Mouse (Mus musculus) stomach, embryonic 14.5 days (tissue): Measurements from ENCODE around the gene Tnip3. TPM values are rescaled to one million over a fixed set of nuclear protein-coding genes. Genes with fewer than 3 reads are reported as not detected.

Source experiments
- ATAC-seq: fragments of 200-750 bp; cut with Nextera tagmentation; 2 replicates; pipeline ENCODE4 v1.8.0; 2017; ENCODE audit warnings: low read depth, moderate TSS enrichment; ENCODE audit not compliant: insufficient number of reproducible peaks, insufficient read depth, low FRiP score
- H3K27ac ChIP-seq: fragments of 300-500 bp; sonication (generic); 2 replicates; pipeline ENCODE4 v1.5.1; 2014; ENCODE audit warnings: mild to moderate bottlenecking, low read length, moderate library complexity, mixed read lengths
- H3K27me3 ChIP-seq: fragments of 300-500 bp; sonication (generic); 2 replicates; pipeline ENCODE4 v1.6.1; 2014; ENCODE audit warnings: low read length, control low read depth, mixed read lengths; ENCODE audit not compliant: control insufficient read depth, insufficient read depth
- H3K36me3 ChIP-seq: fragments of 300-500 bp; sonication (generic); 2 replicates; pipeline ENCODE4 v1.6.1; 2014; ENCODE audit warnings: mild to moderate bottlenecking, control low read depth, low read length, moderate library complexity, mixed read lengths; ENCODE audit not compliant: control insufficient read depth, insufficient read depth
- H3K4me1 ChIP-seq: fragments of 300-500 bp; sonication (generic); 2 replicates; pipeline ENCODE4 v1.6.1; 2014; ENCODE audit warnings: low read length, control low read depth, mixed read lengths; ENCODE audit not compliant: control insufficient read depth, insufficient read depth
- H3K4me2 ChIP-seq: fragments of 300-500 bp; sonication (generic); replicated peaks from 2 replicates; pipeline ENCODE4 v1.6.1; 2014; ENCODE audit warnings: low read depth, low read length, control low read depth
- H3K4me3 ChIP-seq: fragments of 300-500 bp; sonication (generic); 2 replicates; pipeline ENCODE4 v1.5.1; 2014; ENCODE audit warnings: low read depth, low read length, control low read depth
- H3K9ac ChIP-seq: fragments of 300-500 bp; sonication (generic); replicated peaks from 2 replicates; pipeline ENCODE4 v1.6.1; 2014; ENCODE audit warnings: low read depth, mild to moderate bottlenecking, control low read depth, low read length, moderate library complexity, mixed read lengths
- H3K9me3 ChIP-seq: fragments of 300-500 bp; sonication (generic); 2 replicates; pipeline ENCODE4 v1.6.1; 2016; ENCODE audit warnings: low read depth, low read length, control low read depth; ENCODE audit not compliant: control insufficient read depth
- WGBS: fragments of 180-500 bp; shearing (Covaris S2); extraction: QIAGEN DNeasy Blood & Tissue Kit; methylation state at CpG from one replicate; pipeline ENCODE4 v1.1.7; 2014; 5-methylcytosine and 5-hydroxymethylcytosine counted together
- polyA plus RNA-seq: library from polyadenylated mRNA; unstranded; fragments of >200 nt; fragmentation: Nextera tagmentation; extraction: Ambion mirVana; gene quantifications from 2 replicates; pipeline ENCODE4 v1.2.1, GENCODE M21; 2014

Tnip3 gene
- polyA plus RNA-seq, 1 experiment from 2014 or later, result not detected

DNA sequence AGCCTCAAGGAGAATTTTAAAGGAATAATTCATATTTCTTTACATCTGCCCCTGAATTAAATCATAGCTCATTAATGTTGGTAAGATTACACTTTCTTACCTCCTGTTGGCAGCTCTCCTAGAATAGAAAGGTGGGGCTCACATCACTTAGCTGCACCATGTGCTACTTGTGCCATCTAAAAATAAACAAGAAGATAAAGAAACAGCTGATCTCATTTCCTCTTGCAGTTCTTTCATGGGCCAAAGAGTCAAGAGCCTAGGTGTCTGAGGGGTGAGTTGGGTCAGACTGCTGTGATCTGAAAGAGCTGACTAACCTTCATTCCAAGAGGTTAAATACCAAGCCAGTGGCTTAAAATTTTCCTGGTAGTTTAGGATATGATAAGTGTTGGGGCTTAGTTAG, 86.7 kb downstream of the Tnip3 start:
- H3K4me2 ChIP-seq, result no peak overlapping the region
- no peak overlapping the region for H3K9ac ChIP-seq
- H3K9me3 ChIP-seq, result no peaks in the 10 kb centered on the region
- H3K4me3 ChIP-seq, result no peak overlapping the region
- ATAC-seq, result no peak
- no peak overlapping the region for H3K27ac ChIP-seq
- no peaks in the 10 kb centered on the region for H3K36me3 ChIP-seq
- no peaks in the 10 kb centered on the region for H3K4me1 ChIP-seq
- H3K27me3 ChIP-seq, result no peaks in the 10 kb centered on the region

DNA sequence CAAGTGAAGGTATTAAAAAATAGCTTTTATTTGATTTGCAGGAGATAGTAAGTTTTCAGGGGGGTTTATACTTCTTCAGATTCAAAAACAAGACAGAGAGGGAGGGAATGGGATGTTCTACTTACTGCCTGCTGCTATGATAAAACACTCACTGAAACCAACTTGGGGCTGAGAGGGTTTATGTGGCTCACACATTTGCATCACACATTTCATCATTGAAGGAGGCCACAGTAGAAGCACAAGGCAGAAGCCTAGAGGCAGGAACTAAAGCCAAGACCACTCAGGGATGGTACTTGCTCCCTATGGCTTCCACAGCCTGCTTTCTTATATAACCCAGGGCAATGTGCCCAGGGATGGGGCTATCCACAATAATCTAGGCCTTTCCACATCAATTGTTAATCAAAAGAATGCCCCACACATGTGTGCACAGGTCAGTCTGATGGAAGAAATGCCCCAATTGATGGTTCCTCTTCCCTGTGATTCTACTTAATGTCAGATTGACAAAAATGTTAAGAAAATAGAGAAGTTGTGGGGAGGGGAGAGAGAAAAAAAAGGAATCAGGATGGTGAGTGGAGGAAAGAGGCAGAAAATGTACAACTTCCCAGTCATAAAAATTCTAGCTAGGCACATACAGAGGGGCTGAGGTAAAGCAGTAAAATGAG, 88.9 kb downstream of the Tnip3 start:
- Histone ChIP-seq H3K27me3 (no peaks in the 10 kb centered on the region), H3K36me3 (no peaks in the 10 kb centered on the region), H3K9me3 (no peaks in the 10 kb centered on the region), H3K9ac (no peak overlapping the region), H3K27ac (no peak overlapping the region), H3K4me2 (no peak overlapping the region), H3K4me1 (no peaks in the 10 kb centered on the region), H3K4me3 (no peak overlapping the region)
- ATAC-seq, result no peak

DNA sequence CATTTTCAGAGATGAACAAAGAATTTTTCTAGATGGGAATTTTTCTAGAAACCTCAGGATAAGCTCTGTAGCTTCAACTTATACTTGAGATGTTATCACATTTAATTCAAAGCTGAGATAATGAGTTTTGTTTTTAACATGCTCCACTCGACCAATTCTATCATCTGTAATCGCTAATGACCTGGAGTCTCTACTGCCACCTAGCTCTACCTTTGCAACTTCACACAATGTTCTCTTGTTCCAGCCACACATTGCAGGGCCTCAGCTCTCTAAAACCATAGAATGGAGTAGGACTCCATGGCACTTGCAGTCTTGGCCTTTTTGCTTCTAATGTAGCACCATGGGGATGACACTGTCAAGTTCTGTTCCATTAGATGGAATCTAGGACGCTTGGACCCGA, 90.5 kb downstream of the Tnip3 start:
- 58% methylated on average over 4 of the region's 4 CpGs for WGBS
- Histone ChIP-seq H3K27me3 (no peaks in the 10 kb centered on the region), H3K36me3 (no peaks in the 10 kb centered on the region), H3K4me1 (no peaks in the 10 kb centered on the region), H3K9me3 (no peaks in the 10 kb centered on the region), H3K4me2 (no peak overlapping the region), H3K9ac (no peak overlapping the region), H3K27ac (no peak overlapping the region), H3K4me3 (no peak overlapping the region)
- ATAC-seq, result no peak

DNA sequence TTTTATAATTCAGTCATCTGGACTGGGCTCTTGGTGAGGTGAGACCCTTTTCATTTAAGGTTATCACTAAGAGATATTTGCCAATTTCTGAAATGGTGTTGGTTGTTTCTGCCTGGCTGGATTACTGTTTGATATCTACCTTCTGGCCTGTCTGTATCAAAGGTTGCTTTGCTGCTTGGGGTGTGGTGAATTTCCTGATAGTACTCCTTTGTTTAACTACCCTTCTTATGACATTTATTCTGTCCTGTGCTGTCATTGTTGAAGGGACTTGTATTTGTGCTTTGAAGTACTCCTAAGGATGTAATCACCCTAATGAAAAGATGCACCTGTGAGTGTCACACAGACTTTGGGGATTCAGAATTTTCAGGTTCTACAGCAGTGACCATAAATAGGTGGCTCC, 96.1 kb downstream of the Tnip3 start:
- no peaks in the 10 kb centered on the region for H3K4me1 ChIP-seq
- H3K27me3 ChIP-seq, result no peaks in the 10 kb centered on the region
- no peak overlapping the region for H3K9ac ChIP-seq
- no peak overlapping the region for H3K4me3 ChIP-seq
- no peak overlapping the region for H3K4me2 ChIP-seq
- no peak for ATAC-seq
- H3K36me3 ChIP-seq, result no peaks in the 10 kb centered on the region
- no peak overlapping the region for H3K27ac ChIP-seq
- no peaks in the 10 kb centered on the region for H3K9me3 ChIP-seq

DNA sequence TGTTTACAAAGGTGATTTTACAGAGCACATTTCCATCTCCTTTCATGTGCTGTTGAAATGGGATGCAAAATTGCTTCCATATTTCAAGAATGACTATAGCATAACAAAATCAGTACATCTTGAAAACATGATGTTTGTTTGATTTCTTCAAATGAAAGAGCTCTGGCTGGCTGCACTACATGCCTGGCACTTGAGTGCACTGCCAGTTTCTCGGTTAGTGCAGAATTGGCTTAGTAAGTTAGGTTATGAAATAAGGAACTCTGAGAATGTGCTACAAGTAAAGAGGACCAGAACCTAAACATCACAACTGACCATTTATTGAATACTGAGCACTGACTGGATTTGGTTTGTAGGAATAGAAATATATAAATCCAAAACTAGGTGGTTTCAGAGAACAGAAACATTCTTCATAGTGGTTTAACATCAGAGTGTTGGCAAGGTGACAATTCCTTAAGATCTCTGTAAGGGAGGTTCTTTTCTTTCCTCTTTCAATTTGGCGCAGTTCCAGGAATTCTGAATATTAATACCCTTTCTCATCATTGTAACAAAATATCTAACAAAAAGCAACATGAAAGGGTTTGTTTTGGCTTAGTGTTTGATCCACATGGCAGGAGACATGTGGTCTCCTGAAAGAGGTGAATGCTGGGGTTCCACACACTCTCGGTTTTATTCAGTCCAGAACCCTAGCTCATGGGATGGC, 98.1 kb downstream of the Tnip3 start:
- Histone ChIP-seq H3K27ac (no peak overlapping the region), H3K9ac (no peak overlapping the region), H3K27me3 (no peaks in the 10 kb centered on the region), H3K4me2 (no peak overlapping the region), H3K36me3 (no peaks in the 10 kb centered on the region), H3K4me3 (no peak overlapping the region), H3K4me1 (no peaks in the 10 kb centered on the region), H3K9me3 (no peaks in the 10 kb centered on the region)
- no peak for ATAC-seq
- WGBS, result 74% methylated on average over 3 of the region's 3 CpGs

DNA sequence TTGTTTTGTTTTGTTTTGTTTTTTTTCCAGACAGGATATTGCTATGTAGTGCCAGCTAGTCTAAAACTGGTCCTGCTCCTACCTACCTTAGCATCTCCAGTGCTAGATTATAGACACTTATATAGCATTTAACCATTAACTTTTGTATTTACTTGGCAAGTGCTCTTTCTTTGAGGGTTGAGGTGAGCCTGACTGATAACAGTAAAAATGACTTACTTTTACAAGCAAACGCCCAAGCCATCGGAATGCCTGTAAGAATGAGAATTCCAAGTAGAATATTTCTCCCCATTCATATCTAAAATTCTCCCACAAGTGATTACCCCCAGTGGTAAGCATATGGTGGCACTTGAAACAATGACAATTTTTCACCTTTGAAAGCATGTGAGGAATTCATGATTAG, 105.5 kb downstream of the Tnip3 start:
- 68% methylated on average over 2 of the region's 2 CpGs for WGBS
- Histone ChIP-seq H3K4me1 (no peaks in the 10 kb centered on the region), H3K27me3 (no peaks in the 10 kb centered on the region), H3K4me2 (no peak overlapping the region), H3K36me3 (no peaks in the 10 kb centered on the region), H3K9me3 (no peaks in the 10 kb centered on the region), H3K27ac (no peak overlapping the region), H3K9ac (no peak overlapping the region), H3K4me3 (no peak overlapping the region)
- no peak for ATAC-seq

DNA sequence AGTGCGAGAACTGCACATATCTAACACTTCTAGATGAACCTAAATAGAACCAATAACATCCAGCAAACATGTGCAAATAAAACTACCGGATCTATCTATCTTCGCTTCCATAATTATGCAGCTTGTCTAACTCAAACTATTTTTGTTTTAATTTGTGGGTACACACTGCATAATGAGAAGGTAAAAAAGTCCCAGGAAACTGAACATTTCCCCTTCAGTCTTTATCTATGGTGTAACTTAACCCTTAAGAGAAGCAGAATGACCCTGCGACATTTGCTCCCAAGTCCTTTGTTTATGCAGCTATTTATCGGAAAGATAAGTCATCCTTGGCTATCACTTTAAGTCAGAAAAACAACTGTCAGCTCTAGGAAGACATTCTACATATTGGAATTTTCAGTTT, 107.1 kb downstream of the Tnip3 start:
- H3K4me2 ChIP-seq, result no peak overlapping the region
- H3K4me3 ChIP-seq, result no peak overlapping the region
- H3K9ac ChIP-seq, result no peak overlapping the region
- 53% methylated on average over 5 of the region's 5 CpGs for WGBS
- no peaks in the 10 kb centered on the region for H3K27me3 ChIP-seq
- no peaks in the 10 kb centered on the region for H3K9me3 ChIP-seq
- H3K36me3 ChIP-seq, result no peaks in the 10 kb centered on the region
- ATAC-seq, result no peak
- no peak overlapping the region for H3K27ac ChIP-seq
- H3K4me1 ChIP-seq, result no peaks in the 10 kb centered on the region

DNA sequence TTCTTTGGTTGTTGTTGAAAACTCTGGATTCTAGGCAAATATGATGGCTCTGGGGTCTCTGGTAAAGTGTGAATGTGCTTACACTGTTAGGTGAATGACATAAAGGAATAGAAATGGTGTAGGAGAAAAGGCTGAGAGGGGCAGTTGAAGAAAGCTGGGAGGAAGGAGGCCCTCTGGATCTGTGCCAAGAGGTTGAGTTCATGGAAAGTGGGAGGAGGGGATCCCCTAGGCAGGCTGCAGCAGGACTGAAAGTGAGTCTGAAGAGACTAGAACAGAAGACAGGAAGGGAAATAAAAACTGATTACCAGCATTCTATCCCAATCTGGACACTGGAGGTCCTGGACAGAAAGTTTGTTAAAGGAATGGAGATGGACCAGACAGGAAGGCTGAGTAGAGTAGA, 117.3 kb downstream of the Tnip3 start:
- Histone ChIP-seq H3K9ac (no peak overlapping the region), H3K4me3 (no peak overlapping the region), H3K27ac (no peak overlapping the region), H3K4me2 (no peak overlapping the region), H3K27me3 (no peaks in the 10 kb centered on the region), H3K9me3 (no peaks in the 10 kb centered on the region), H3K36me3 (no peaks in the 10 kb centered on the region), H3K4me1 (no peaks in the 10 kb centered on the region)
- ATAC-seq, result no peak

DNA sequence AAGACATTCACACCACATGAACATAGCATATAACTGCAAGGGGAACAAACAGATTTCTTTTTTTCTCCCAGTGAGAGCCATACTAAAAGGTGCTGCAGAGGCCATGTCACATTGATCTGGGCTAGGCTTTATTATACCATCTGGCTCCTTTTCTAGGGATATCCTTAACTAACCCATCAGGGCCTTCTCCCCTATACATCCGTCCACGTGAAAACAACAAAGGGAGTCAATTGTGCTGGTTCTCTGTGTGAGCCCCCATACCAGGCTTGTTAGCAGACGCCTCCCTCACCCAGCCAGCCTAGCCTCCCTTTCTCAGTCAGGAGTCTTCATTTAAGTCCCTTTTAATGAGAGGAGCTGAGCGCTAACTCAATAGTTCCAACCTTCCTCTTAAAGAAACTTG, 119.0 kb downstream of the Tnip3 start:
- Histone ChIP-seq H3K4me1 (no peaks in the 10 kb centered on the region), H3K4me3 (no peak overlapping the region), H3K27me3 (no peaks in the 10 kb centered on the region), H3K27ac (no peak overlapping the region), H3K9ac (no peak overlapping the region), H3K9me3 (no peaks in the 10 kb centered on the region), H3K36me3 (no peaks in the 10 kb centered on the region), H3K4me2 (no peak overlapping the region)
- ATAC-seq, result no peak
- 67% methylated on average over 4 of the region's 4 CpGs for WGBS
